Mouse (Mus musculus) neural tube, embryonic 13.5 days (tissue): ENCODE data around the gene Mapk8ip1. TPM values are rescaled to one million over a fixed set of nuclear protein-coding genes. Genes with fewer than 3 reads are reported as not detected.
A peak's percentile ranks its signal among the peaks of the same experiment; 100 is the strongest.
"Not testable (repeated sequence)": the region's sequence is repeated elsewhere in the genome, so short reads cannot be mapped to it uniquely, and the experiment has no call there.

Experiments
- ATAC-seq: fragments of 200-750 bp; cut with Nextera tagmentation; 2 replicates; pipeline ENCODE4 v1.8.0; 2017; ENCODE audit warnings: low read depth, mild to moderate bottlenecking, moderate TSS enrichment, moderate library complexity
- H3K27ac ChIP-seq: fragments of 300-500 bp; sonication (generic); replicated peaks from 2 replicates; pipeline ENCODE4 v1.5.1; 2015; ENCODE audit warnings: moderate library complexity, mild to moderate bottlenecking, inconsistent platforms
- H3K27me3 ChIP-seq: fragments of 300-500 bp; sonication (generic); 2 replicates; pipeline ENCODE4 v1.6.1; 2015; ENCODE audit warnings: mild to moderate bottlenecking, inconsistent platforms
- H3K36me3 ChIP-seq: fragments of 300-500 bp; sonication (generic); 2 replicates; pipeline ENCODE4 v1.6.1; 2015; ENCODE audit warnings: mild to moderate bottlenecking, inconsistent platforms
- H3K4me1 ChIP-seq: fragments of 300-500 bp; sonication (generic); replicated peaks from 2 replicates; pipeline ENCODE4 v1.6.1; 2015; ENCODE audit warnings: inconsistent platforms
- H3K4me2 ChIP-seq: fragments of 300-500 bp; sonication (generic); 2 replicates; pipeline ENCODE4 v1.6.1; 2015; ENCODE audit warnings: inconsistent platforms, mild to moderate bottlenecking, moderate library complexity
- H3K4me3 ChIP-seq: fragments of 300-500 bp; sonication (generic); 2 replicates; pipeline ENCODE4 v1.5.1; 2015; ENCODE audit warnings: mild to moderate bottlenecking, inconsistent platforms
- H3K9ac ChIP-seq: fragments of 300-500 bp; sonication (generic); 2 replicates; pipeline ENCODE4 v1.6.1; 2015; ENCODE audit warnings: moderate library complexity, mild to moderate bottlenecking, inconsistent platforms
- H3K9me3 ChIP-seq: fragments of 300-500 bp; sonication (generic); 2 replicates; pipeline ENCODE4 v1.6.1; 2016; ENCODE audit warnings: inconsistent platforms
- WGBS: fragments of 180-500 bp; shearing (Covaris S2); methylation state at CpG from one replicate; pipeline ENCODE4 v1.1.7; 2015; 5-methylcytosine and 5-hydroxymethylcytosine counted together
- polyA plus RNA-seq: library from polyadenylated mRNA; unstranded; fragments of >200 nt; fragmentation: Nextera tagmentation; extraction: Ambion mirVana; gene quantifications from 2 replicates; pipeline ENCODE4 v1.2.1, GENCODE M21; 2015

Gene Mapk8ip1
- polyA plus RNA-seq, 1 experiment from 2014 or later: 152 TPM

GRCm38 (mm10) chr2:92399877-92400276 is 1.2 kb downstream of the Mapk8ip1 start:
- H3K4me2 ChIP-seq: peak overlapping the region; percentile 75
- peak overlapping the region; percentile 86 for H3K4me3 ChIP-seq
- H3K27me3 ChIP-seq, ATAC-seq, H3K9me3 ChIP-seq: not testable (repeated sequence)
- 24% methylated on average over 3 of the region's 4 CpGs for WGBS
- H3K4me1 ChIP-seq: peaks cover 62% of the 10 kb centered on the region
- H3K9ac ChIP-seq: peak overlapping the region; percentile 97
- H3K36me3 ChIP-seq: peaks cover 14% of the 10 kb centered on the region
- H3K27ac ChIP-seq: peak overlapping the region; percentile 84; the same call in 1 of the 2 replicates

- Histone ChIP-seq H3K9me3 (no peaks in the 10 kb centered on the region), H3K4me2 (no peak overlapping the region), H3K4me3 (no peak overlapping the region), H3K4me1 (peaks cover 73% of the 10 kb centered on the region), H3K9ac (no peak overlapping the region), H3K27ac (no peak overlapping the region), H3K36me3 (no peaks in the 10 kb centered on the region), H3K27me3 (no peaks in the 10 kb centered on the region)
- 74% methylated on average over 1 of the region's 1 CpGs for WGBS
- no peak for ATAC-seq
Observed at GRCm38 (mm10) chr2:92397436-92397835, 3.6 kb downstream of the Mapk8ip1 start.

- H3K4me1 ChIP-seq: peaks cover 83% of the 10 kb centered on the region
- H3K9ac ChIP-seq: no peak overlapping the region
- H3K36me3 ChIP-seq: no peaks in the 10 kb centered on the region
- no peak overlapping the region for H3K27ac ChIP-seq
- H3K27me3 ChIP-seq: no peaks in the 10 kb centered on the region
- H3K4me2 ChIP-seq: no peak overlapping the region
- ATAC-seq: no peak
- no peaks in the 10 kb centered on the region for H3K9me3 ChIP-seq
- WGBS: 87% methylated on average over 3 of the region's 3 CpGs
- no peak overlapping the region for H3K4me3 ChIP-seq
Observed at GRCm38 (mm10) chr2:92395535-92395934, 5.5 kb downstream of the Mapk8ip1 start.

GRCm38 (mm10) chr2:92392318-92393264 is 8.5 kb downstream of the Mapk8ip1 start:
- Histone ChIP-seq H3K9ac (peak overlapping the region; percentile 74), H3K4me3 (peak overlapping the region; percentile 41), H3K27ac (peak overlapping the region; percentile 95), H3K4me1 (peaks cover 81% of the 10 kb centered on the region), H3K36me3 (peaks cover 1% of the 10 kb centered on the region), H3K27me3 (no peaks in the 10 kb centered on the region), H3K9me3 (no peaks in the 10 kb centered on the region), H3K4me2 (peak overlapping the region; percentile 78)
- 3% methylated on average over 26 of the region's 26 CpGs for WGBS
- no peak for ATAC-seq

GRCm38 (mm10) chr2:92391703-92392317 is 9.3 kb downstream of the Mapk8ip1 start:
- 16% methylated on average over 11 of the region's 11 CpGs for WGBS

GRCm38 (mm10) chr2:92391116-92391515 is 9.9 kb downstream of the Mapk8ip1 start:
- Histone ChIP-seq H3K9me3 (no peaks in the 10 kb centered on the region), H3K27ac (peak overlapping the region; percentile 95), H3K4me1 (peaks cover 80% of the 10 kb centered on the region), H3K9ac (peak overlapping the region; percentile 74), H3K36me3 (peaks cover 16% of the 10 kb centered on the region), H3K4me3 (peak overlapping the region; percentile 41), H3K4me2 (peak overlapping the region; percentile 78), H3K27me3 (no peaks in the 10 kb centered on the region)
- WGBS: 93% methylated on average over 8 of the region's 8 CpGs
- ATAC-seq: no peak

More at GRCm38 (mm10) chr2:92391703-92392317, 9.3 kb downstream of the Mapk8ip1 start:
- peaks cover 9% of the 10 kb centered on the region for H3K36me3 ChIP-seq
- no peaks in the 10 kb centered on the region for H3K27me3 ChIP-seq
- no peak for ATAC-seq
- peaks cover 79% of the 10 kb centered on the region for H3K4me1 ChIP-seq
- H3K9me3 ChIP-seq: no peaks in the 10 kb centered on the region
- peak overlapping the region; percentile 74 for H3K9ac ChIP-seq
- H3K4me2 ChIP-seq: peak overlapping the region; percentile 78
- H3K27ac ChIP-seq: peak overlapping the region; percentile 95
- H3K4me3 ChIP-seq: peak overlapping the region; percentile 41

GRCm38 (mm10) chr2:92390206-92390930 is 10.7 kb downstream of the Mapk8ip1 start:
- no peaks in the 10 kb centered on the region for H3K9me3 ChIP-seq
- 74% methylated on average over 6 of the region's 6 CpGs for WGBS
- H3K9ac ChIP-seq: peak overlapping the region; percentile 95; the same call in 1 of the 2 replicates
- peaks cover 23% of the 10 kb centered on the region for H3K36me3 ChIP-seq
- peak overlapping the region; percentile 78 for H3K4me2 ChIP-seq
- ATAC-seq: no peak
- H3K27ac ChIP-seq: peak overlapping the region; percentile 95
- no peaks in the 10 kb centered on the region for H3K27me3 ChIP-seq
- peak overlapping the region; percentile 87; the same call in 1 of the 2 replicates for H3K4me3 ChIP-seq
- H3K4me1 ChIP-seq: peaks cover 81% of the 10 kb centered on the region

- Histone ChIP-seq H3K9me3 (no peaks in the 10 kb centered on the region), H3K27me3 (no peaks in the 10 kb centered on the region), H3K36me3 (peaks cover 31% of the 10 kb centered on the region), H3K4me1 (peaks cover 81% of the 10 kb centered on the region), H3K9ac (peak overlapping the region; percentile 95; the same call in 1 of the 2 replicates), H3K4me3 (peak overlapping the region; percentile 87), H3K27ac (peak overlapping the region; percentile 95), H3K4me2 (peak overlapping the region; percentile 78)
- no peak for ATAC-seq
- WGBS: under 1% methylated on average over 10 of the region's 10 CpGs
Observed at GRCm38 (mm10) chr2:92389645-92390044, 11.4 kb downstream of the Mapk8ip1 start.

- H3K9me3 ChIP-seq: no peaks in the 10 kb centered on the region
- H3K27me3 ChIP-seq: no peaks in the 10 kb centered on the region
- peaks cover 78% of the 10 kb centered on the region for H3K4me1 ChIP-seq
- peak; percentile 94 for ATAC-seq
- under 1% methylated on average over 48 of the region's 62 CpGs for WGBS
- H3K27ac ChIP-seq: peak overlapping the region; percentile 95
- peak overlapping the region; percentile 87 for H3K4me3 ChIP-seq
- peaks cover 36% of the 10 kb centered on the region for H3K36me3 ChIP-seq
- H3K4me2 ChIP-seq: peak overlapping the region; percentile 78
- peak overlapping the region; percentile 95 for H3K9ac ChIP-seq
Observed at GRCm38 (mm10) chr2:92388891-92389641, 12.0 kb downstream of the Mapk8ip1 start.

- 36% methylated on average over 3 of the region's 3 CpGs for WGBS
- no peak for ATAC-seq
- Histone ChIP-seq H3K4me1 (peaks cover 69% of the 10 kb centered on the region), H3K27me3 (no peaks in the 10 kb centered on the region), H3K4me2 (peak overlapping the region; percentile 78), H3K36me3 (peaks cover 46% of the 10 kb centered on the region), H3K27ac (peak overlapping the region; percentile 95), H3K9ac (peak overlapping the region; percentile 95), H3K4me3 (peak overlapping the region; percentile 87), H3K9me3 (no peaks in the 10 kb centered on the region)
Observed at GRCm38 (mm10) chr2:92388081-92388517, 13.0 kb downstream of the Mapk8ip1 start.

- H3K4me1 ChIP-seq: peaks cover 64% of the 10 kb centered on the region
- peaks cover 51% of the 10 kb centered on the region for H3K36me3 ChIP-seq
- H3K9ac ChIP-seq: peak overlapping the region; percentile 95
Observed at GRCm38 (mm10) chr2:92387646-92388045, 13.4 kb downstream of the Mapk8ip1 start.

More at GRCm38 (mm10) chr2:92387646-92388045, 13.4 kb downstream of the Mapk8ip1 start:
- Histone ChIP-seq H3K4me2 (peak overlapping the region; percentile 78), H3K27me3 (no peaks in the 10 kb centered on the region), H3K27ac (peak overlapping the region; percentile 95), H3K9me3 (no peaks in the 10 kb centered on the region), H3K4me3 (peak overlapping the region; percentile 87)
- no peak for ATAC-seq
- WGBS: 69% methylated on average over 4 of the region's 4 CpGs
